Mouse (Mus musculus): ENCODE results near the gene Cracr2b. TPM values are rescaled to one million over a fixed set of nuclear protein-coding genes. Genes with fewer than 3 reads are reported as not detected.

Gene Cracr2b
- 10 to 100 TPM; 13.1 to 14.2 TPM for total RNA-seq (2021)
- long read RNA-seq, experiment 1, partial matches to known transcripts = 5 of 10 reads
- long read RNA-seq, experiment 1, other reads (novel, unspliced or antisense) = 5 of 10 reads
- long read RNA-seq, experiment 2, partial matches to known transcripts = 6 of 22 reads
- long read RNA-seq, experiment 2, other reads (novel, unspliced or antisense) = 15 of 22 reads

GRCm38 (mm10) chr7:141460391-141461113 is at the start of gene Cracr2b:
Cracr2b (plus strand) TSS chr7:141461094.
- DNase-seq (ENCODE audit: low spot score in 2 of 2) = no peak

- no peak for DNase-seq (ENCODE audit: low spot score in 2 of 2)
Observed at GRCm38 (mm10) chr7:141411667-141412066, 49.2 kb upstream of the Cracr2b start.

GRCm38 (mm10) chr7:141413331-141413730 is 47.6 kb upstream of the Cracr2b start:
- no peak for DNase-seq (ENCODE audit: low spot score in 2 of 2)

GRCm38 (mm10) chr7:141413809-141414584 is 46.9 kb upstream of the Cracr2b start, which contains the start of gene Gatd1:
Gatd1 (minus strand) TSS chr7:141414136.
- peak; percentile 99 to 100 for DNase-seq (ENCODE audit: low spot score in 2 of 2)

GRCm38 (mm10) chr7:141416144-141416841 is 44.6 kb upstream of the Cracr2b start:
- no peak for DNase-seq (ENCODE audit: low spot score in 2 of 2)

- DNase-seq (ENCODE audit: low spot score in 2 of 2) = no peak
Observed at GRCm38 (mm10) chr7:141417731-141418681, 42.9 kb upstream of the Cracr2b start.

- DNase-seq (ENCODE audit: low spot score in 2 of 2) = no peak
Observed at GRCm38 (mm10) chr7:141418970-141419369, 41.9 kb upstream of the Cracr2b start.

GRCm38 (mm10) chr7:141420030-141420702 is 40.7 kb upstream of the Cracr2b start:
- DNase-seq (ENCODE audit: low spot score in 2 of 2) = no peak

GRCm38 (mm10) chr7:141423811-141424210 is 37.1 kb upstream of the Cracr2b start:
- no peak for DNase-seq (ENCODE audit: low spot score in 2 of 2)

- no peak for DNase-seq (ENCODE audit: low spot score in 2 of 2)
Observed at GRCm38 (mm10) chr7:141426948-141427730, 33.8 kb upstream of the Cracr2b start.

- DNase-seq (ENCODE audit: low spot score in 2 of 2) = no peak
Observed at GRCm38 (mm10) chr7:141428701-141429100, 32.2 kb upstream of the Cracr2b start.

- no peak for DNase-seq (ENCODE audit: low spot score in 2 of 2)
Observed at GRCm38 (mm10) chr7:141429310-141429709, 31.6 kb upstream of the Cracr2b start, which contains the start of gene Cend1. Cend1 (minus strand) TSS chr7:141429491.

GRCm38 (mm10) chr7:141429840-141430584 is 30.9 kb upstream of the Cracr2b start:
- no peak for DNase-seq (ENCODE audit: low spot score in 2 of 2)

GRCm38 (mm10) chr7:141430585-141431240 is 30.2 kb upstream of the Cracr2b start:
- no peak for DNase-seq (ENCODE audit: low spot score in 2 of 2)

- DNase-seq (ENCODE audit: low spot score in 2 of 2) = no peak
Observed at GRCm38 (mm10) chr7:141431434-141432185, 29.3 kb upstream of the Cracr2b start.

GRCm38 (mm10) chr7:141432186-141432611 is 28.7 kb upstream of the Cracr2b start:
- DNase-seq (ENCODE audit: low spot score in 2 of 2) = peak in 1 of 2 experiments; percentile 46
